Mouse (Mus musculus) neural tube, embryonic 14.5 days (tissue): Measurements from ENCODE around the gene Jazf1. TPM values are rescaled to one million over a fixed set of nuclear protein-coding genes. Genes with fewer than 3 reads are reported as not detected.
A peak's percentile ranks its signal among the peaks of the same experiment; 100 is the strongest.

ENCODE experiments used
- ATAC-seq: fragments of 200-750 bp; cut with Nextera tagmentation; 2 replicates; pipeline ENCODE4 v1.8.0; 2017; ENCODE audit warnings: low read depth, mild to moderate bottlenecking, moderate TSS enrichment, moderate library complexity
- H3K27ac ChIP-seq: fragments of 300-500 bp; sonication (generic); 2 replicates; pipeline ENCODE4 v1.5.1; 2014; ENCODE audit warnings: low read depth, mild to moderate bottlenecking, control low read depth, low read length, moderate library complexity, mixed read lengths
- H3K27me3 ChIP-seq: fragments of 300-500 bp; sonication (generic); 2 replicates; pipeline ENCODE4 v1.6.1; 2014; ENCODE audit warnings: low read length; ENCODE audit not compliant: control insufficient read depth, insufficient read depth
- H3K36me3 ChIP-seq: fragments of 300-500 bp; sonication (generic); 2 replicates; pipeline ENCODE4 v1.6.1; 2014; ENCODE audit warnings: low read length, mixed read lengths; ENCODE audit not compliant: control insufficient read depth, insufficient read depth
- H3K4me1 ChIP-seq: fragments of 300-500 bp; sonication (generic); 2 replicates; pipeline ENCODE4 v1.6.1; 2014; ENCODE audit warnings: low read length; ENCODE audit not compliant: control insufficient read depth, insufficient read depth
- H3K4me2 ChIP-seq: fragments of 300-500 bp; sonication (generic); 2 replicates; pipeline ENCODE4 v1.6.1; 2014; ENCODE audit warnings: mild to moderate bottlenecking, low read depth, low read length, control low read depth
- H3K4me3 ChIP-seq: fragments of 300-500 bp; sonication (generic); 2 replicates; pipeline ENCODE4 v1.5.1; 2014; ENCODE audit warnings: low read depth, low read length, control low read depth, mixed read lengths
- H3K9ac ChIP-seq: fragments of 300-500 bp; sonication (generic); replicated peaks from 2 replicates; pipeline ENCODE4 v1.6.1; 2014; ENCODE audit warnings: low read depth, mild to moderate bottlenecking, control low read depth, low read length, mixed read lengths
- H3K9me3 ChIP-seq: fragments of 300-500 bp; sonication (generic); 2 replicates; pipeline ENCODE4 v1.6.1; 2016; ENCODE audit warnings: low read length; ENCODE audit not compliant: control insufficient read depth
- WGBS: fragments of 180-500 bp; shearing (Covaris S2); extraction: QIAGEN DNeasy Blood & Tissue Kit; methylation state at CpG from one replicate; pipeline ENCODE4 v1.1.7; 2014; 5-methylcytosine and 5-hydroxymethylcytosine counted together
- polyA plus RNA-seq: library from polyadenylated mRNA; unstranded; fragments of >200 nt; fragmentation: Nextera tagmentation; extraction: Ambion mirVana; gene quantifications from 2 replicates; pipeline ENCODE4 v1.2.1, GENCODE M21; 2014

Gene Jazf1
- polyA plus RNA-seq, 1 experiment from 2014 or later, result 64.4 TPM

DNA sequence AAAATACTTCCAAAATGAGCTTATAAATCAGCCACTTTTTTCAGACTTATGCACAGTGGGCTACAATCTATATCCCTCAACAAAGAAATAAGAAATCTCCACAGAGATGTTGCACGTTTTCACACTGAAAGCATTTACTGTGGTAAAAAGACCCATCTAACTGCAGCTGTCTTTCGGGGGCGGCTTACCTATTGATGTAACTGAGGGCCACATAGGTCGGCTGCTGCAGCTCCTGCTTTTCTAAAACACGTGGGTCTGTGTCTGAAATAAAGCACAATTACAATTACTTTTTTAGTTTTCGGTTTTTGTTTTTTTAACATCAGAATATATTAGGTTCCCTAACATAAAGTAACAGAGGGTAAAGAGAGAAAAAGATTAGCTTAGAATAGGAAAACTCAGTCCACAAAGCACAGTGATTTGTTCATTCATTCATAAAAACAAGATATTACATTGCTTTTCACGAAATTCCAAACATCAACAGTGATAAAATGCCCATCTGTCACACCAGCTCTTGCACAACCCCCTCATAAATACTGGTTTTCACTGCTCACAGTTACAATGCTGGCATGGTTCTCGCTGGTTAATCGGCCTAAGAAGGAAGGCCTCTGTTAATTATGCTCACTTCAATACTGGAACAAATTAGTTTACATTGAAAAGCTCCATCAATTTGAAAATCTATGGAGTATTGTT is 174.5 kb downstream of the Jazf1 start:
- no peak overlapping the region for H3K27ac ChIP-seq
- no peak overlapping the region for H3K9ac ChIP-seq
- H3K36me3 ChIP-seq, result no peaks in the 10 kb centered on the region
- no peak for ATAC-seq
- H3K27me3 ChIP-seq, result no peaks in the 10 kb centered on the region
- WGBS, result 19% methylated on average over 9 of the region's 9 CpGs
- no peaks in the 10 kb centered on the region for H3K9me3 ChIP-seq
- peaks cover 14% of the 10 kb centered on the region for H3K4me1 ChIP-seq
- H3K4me2 ChIP-seq, result peak overlapping the region; percentile 17; the same call in 1 of the 2 replicates
- H3K4me3 ChIP-seq, result no peak overlapping the region

DNA sequence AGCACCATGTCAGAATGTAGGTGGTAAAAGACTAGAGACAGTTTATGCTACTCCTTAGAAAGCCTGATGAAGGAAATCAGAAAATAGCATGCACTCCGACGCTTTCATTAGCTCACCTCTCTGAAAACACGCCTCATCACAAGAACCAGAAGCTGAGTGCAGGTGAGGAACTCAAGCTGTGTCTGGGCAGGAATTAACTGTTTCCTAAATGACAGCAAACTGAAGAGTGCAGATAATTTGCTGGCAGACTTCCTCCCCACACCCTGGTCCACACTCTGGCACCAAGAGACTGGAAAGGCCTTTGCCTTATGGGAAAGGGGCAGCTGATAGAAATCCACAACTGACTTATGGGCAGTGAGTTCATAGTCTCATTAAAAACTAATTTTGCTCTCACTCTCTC is 175.5 kb downstream of the Jazf1 start:
- ATAC-seq, result no peak
- Histone ChIP-seq H3K27ac (no peak overlapping the region), H3K4me3 (no peak overlapping the region), H3K27me3 (no peaks in the 10 kb centered on the region), H3K4me2 (no peak overlapping the region), H3K4me1 (peaks cover 14% of the 10 kb centered on the region), H3K36me3 (no peaks in the 10 kb centered on the region), H3K9me3 (no peaks in the 10 kb centered on the region), H3K9ac (no peak overlapping the region)
- WGBS, result 72% methylated on average over 3 of the region's 3 CpGs

DNA sequence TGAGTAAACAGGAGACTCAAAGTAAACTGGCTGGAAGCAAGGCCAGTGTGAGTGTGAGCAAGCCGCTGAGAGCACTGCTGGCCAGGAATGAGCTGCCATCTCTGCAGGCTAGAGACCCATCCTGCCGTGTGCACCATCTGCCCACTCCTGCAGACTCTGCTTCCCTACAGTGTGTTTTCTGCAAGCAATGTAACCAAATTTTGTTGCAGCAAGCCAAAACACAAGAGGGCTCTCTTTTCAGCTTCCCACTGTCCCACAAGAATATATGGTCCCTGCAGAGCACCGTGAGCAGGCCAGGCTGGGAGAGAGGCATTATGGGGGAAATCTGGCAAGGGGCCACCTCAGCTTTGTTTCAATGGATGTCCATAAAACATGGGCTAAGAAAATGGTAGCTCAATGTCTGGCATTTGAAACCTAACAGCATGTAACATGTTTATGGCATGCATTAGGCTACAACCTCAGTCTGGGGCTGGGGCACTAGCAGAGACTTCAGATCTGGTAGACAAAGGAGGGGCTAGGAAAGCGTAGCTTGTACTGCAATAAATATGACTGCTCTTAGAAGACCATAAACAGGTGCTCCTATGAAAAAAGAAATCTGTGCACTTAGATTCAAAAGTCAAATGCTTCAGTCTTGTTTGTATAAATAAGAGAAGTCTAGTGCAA is 180.8 kb downstream of the Jazf1 start:
- Histone ChIP-seq H3K36me3 (no peaks in the 10 kb centered on the region), H3K27ac (peak overlapping the region; percentile 2; the same call in 1 of the 2 replicates), H3K4me3 (no peak overlapping the region), H3K27me3 (no peaks in the 10 kb centered on the region), H3K9me3 (no peaks in the 10 kb centered on the region), H3K4me1 (peaks cover 4% of the 10 kb centered on the region; the same call in 1 of the 2 replicates), H3K9ac (no peak overlapping the region), H3K4me2 (no peak overlapping the region)
- 15% methylated on average over 4 of the region's 4 CpGs for WGBS
- peak; percentile 47; the same call in 1 of the 2 replicates for ATAC-seq

DNA sequence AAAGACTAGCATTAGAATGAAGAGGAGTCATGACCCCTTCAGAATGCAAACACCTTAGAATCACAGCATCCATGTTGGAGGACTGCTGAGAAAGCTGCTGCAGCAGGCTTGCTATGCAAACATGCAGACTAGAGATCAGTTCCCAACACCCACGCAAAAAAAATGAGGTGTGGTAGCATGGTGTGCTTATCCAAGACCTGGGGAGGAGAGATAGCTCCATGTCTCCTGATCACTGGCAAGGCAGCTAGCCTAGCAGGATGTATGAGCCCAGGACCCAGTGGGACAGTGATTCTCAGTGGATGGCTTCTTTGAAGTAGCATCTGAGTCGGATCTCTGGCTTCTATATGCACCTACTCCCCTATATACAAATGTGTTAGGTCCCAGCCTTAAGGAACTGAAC is 184.7 kb downstream of the Jazf1 start:
- no peak overlapping the region for H3K9ac ChIP-seq
- no peaks in the 10 kb centered on the region for H3K27me3 ChIP-seq
- H3K4me1 ChIP-seq, result peaks cover 4% of the 10 kb centered on the region; the same call in 1 of the 2 replicates
- WGBS, result 72% methylated on average over 2 of the region's 2 CpGs
- no peak overlapping the region for H3K4me2 ChIP-seq
- no peak overlapping the region for H3K27ac ChIP-seq
- H3K9me3 ChIP-seq, result no peaks in the 10 kb centered on the region
- H3K4me3 ChIP-seq, result no peak overlapping the region
- no peak for ATAC-seq
- H3K36me3 ChIP-seq, result no peaks in the 10 kb centered on the region

DNA sequence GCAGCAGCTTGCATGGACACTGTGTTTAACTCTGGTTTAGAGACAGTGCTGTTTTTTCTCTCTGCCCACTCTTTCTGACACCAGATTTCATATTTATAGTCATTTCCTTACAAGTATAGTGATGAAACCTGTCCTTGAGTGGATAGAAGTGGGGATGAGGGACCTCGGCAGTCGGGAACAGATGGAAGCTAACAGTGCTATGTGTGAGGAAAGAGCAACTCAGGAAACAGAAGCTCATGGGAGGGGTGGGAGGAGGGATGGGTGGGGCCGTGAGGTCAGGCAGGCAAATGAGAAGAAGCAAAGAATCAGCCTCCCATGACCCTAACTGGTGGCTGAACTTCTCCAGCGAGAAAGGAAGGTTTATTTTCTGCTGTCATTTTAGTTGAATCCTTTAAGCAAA is 191.3 kb downstream of the Jazf1 start:
- Histone ChIP-seq H3K27me3 (no peaks in the 10 kb centered on the region), H3K4me1 (no peaks in the 10 kb centered on the region), H3K4me2 (no peak overlapping the region), H3K4me3 (no peak overlapping the region), H3K9ac (no peak overlapping the region), H3K9me3 (no peaks in the 10 kb centered on the region), H3K36me3 (no peaks in the 10 kb centered on the region), H3K27ac (no peak overlapping the region)
- 50% methylated on average over 4 of the region's 4 CpGs for WGBS
- ATAC-seq, result no peak

DNA sequence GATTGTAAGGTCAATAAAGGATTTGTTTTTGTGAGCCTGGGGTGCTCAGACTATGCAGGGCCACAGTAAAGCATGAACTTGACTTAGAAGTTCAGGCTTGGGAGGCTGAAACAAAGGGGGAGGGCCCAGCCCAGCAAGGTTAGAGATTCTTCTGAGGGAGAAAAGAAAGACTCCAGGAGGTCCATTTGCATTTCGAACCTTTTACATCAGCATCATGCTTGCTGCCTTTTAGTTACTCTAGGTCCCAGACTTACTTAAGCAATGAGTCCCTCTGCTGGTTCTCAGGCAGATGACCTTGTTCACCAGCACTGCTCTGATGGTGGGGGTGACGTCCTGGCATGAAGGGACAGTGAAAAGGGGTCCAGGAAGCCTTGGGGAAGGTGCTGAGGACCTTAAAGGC is 197.1 kb downstream of the Jazf1 start:
- Histone ChIP-seq H3K27me3 (no peaks in the 10 kb centered on the region), H3K4me2 (no peak overlapping the region), H3K4me3 (no peak overlapping the region), H3K27ac (no peak overlapping the region), H3K9ac (no peak overlapping the region), H3K36me3 (no peaks in the 10 kb centered on the region), H3K9me3 (no peaks in the 10 kb centered on the region), H3K4me1 (no peaks in the 10 kb centered on the region)
- 17% methylated on average over 2 of the region's 2 CpGs for WGBS
- no peak for ATAC-seq

DNA sequence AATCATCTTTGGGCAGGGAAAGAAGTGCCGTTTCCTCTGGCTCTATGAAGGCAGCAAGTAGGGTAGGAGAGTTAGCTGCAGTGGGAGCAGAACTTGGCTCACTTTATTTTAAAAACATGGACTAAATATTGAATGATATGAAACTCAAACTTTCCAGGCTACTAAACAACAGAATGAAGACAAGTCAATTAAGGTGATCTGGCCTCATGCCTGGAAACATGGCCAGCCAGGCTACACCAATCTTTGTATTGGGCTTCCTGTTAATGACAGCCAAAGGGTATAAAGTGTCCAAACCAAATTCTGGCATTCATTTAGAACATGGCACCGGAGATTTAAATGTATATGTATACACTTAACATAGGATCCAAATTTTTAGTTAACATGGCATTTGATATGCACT is 199.2 kb downstream of the Jazf1 start:
- Histone ChIP-seq H3K4me1 (0 out of 2 replicates have a peak, but pooled peaks cover 3% of the 10 kb centered on the region), H3K27me3 (no peaks in the 10 kb centered on the region), H3K9ac (no peak overlapping the region), H3K27ac (no peak overlapping the region), H3K36me3 (no peaks in the 10 kb centered on the region), H3K4me3 (no peak overlapping the region), H3K4me2 (no peak overlapping the region), H3K9me3 (no peaks in the 10 kb centered on the region)
- whole genome bisulfite sequencing, result 96% methylated on average over 2 of the region's 2 CpGs
- ATAC-seq, result no peak

DNA sequence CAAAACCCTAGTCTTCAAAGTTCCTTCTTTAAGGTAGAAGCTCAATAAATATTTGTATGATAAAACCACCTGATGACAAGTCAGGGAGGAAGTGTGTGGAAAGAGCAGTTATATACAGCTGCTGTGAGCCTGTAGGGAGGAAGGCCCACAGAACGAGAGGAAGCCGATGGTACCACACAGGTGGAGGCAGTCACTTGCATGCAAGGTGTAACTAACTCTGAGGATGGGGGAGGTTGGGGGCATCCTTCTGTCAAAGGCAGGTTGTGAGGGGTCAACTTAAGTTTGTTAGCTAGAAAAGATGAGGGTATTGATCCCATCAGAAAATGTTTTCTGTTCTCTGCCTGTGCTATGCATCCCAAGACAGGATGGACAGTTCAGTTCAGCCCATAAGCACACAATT is 200.1 kb downstream of the Jazf1 start:
- Histone ChIP-seq H3K36me3 (no peaks in the 10 kb centered on the region), H3K9ac (no peak overlapping the region), H3K9me3 (no peaks in the 10 kb centered on the region), H3K4me1 (0 out of 2 replicates have a peak, but pooled peaks cover 3% of the 10 kb centered on the region), H3K4me3 (no peak overlapping the region), H3K27ac (no peak overlapping the region), H3K4me2 (no peak overlapping the region), H3K27me3 (no peaks in the 10 kb centered on the region)
- ATAC-seq, result no peak
- WGBS, result 92% methylated on average over 2 of the region's 2 CpGs

DNA sequence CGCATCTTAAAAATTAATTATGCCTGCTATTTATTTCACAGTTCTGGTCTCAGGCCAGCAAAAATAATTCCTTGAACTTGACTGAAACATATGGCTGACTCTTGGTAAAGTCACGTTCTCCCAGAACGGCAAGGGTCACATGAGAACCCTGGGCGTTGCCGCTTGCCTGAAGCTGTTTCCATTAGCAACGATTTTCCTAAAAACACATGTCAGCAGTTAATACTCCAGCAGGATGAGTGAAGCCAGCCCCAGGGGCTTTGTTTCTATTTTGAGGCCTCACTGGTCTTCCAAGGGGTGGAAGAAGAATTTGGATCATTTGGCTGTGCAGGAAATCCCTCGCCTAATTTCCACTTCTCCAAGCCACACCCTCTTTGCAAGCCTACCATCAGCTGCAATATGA is 206.5 kb downstream of the Jazf1 start:
- no peak overlapping the region for H3K27ac ChIP-seq

More for the DNA sequence above, 206.5 kb downstream of the Jazf1 start:
- Histone ChIP-seq H3K9ac (no peak overlapping the region), H3K27me3 (no peaks in the 10 kb centered on the region), H3K4me2 (no peak overlapping the region), H3K9me3 (no peaks in the 10 kb centered on the region), H3K36me3 (no peaks in the 10 kb centered on the region), H3K4me1 (peaks cover 40% of the 10 kb centered on the region), H3K4me3 (no peak overlapping the region)
- no peak for ATAC-seq
- WGBS, result 34% methylated on average over 7 of the region's 7 CpGs
